Mouse (Mus musculus) spleen, postnatal 36 days (tissue): Measurements from ENCODE around the gene Gtf2f2.

Experiments used
- DNase-seq, 2 experiments: peaks; one replicate each; pipeline ENCODE4 v3.0.0; 2022; ENCODE audit warnings: low spot score in 2 of 2, mixed read lengths in 1 of 2

Gtf2f2 gene

GRCm38 (mm10) chr14:75866706-75867333 lies 143.8 kb downstream of the Gtf2f2 start:
- DNase-seq: no peak

GRCm38 (mm10) chr14:75863549-75864409 lies 146.9 kb downstream of the Gtf2f2 start:
- peak; percentile 9 to 13 for DNase-seq

GRCm38 (mm10) chr14:75862701-75863100 lies 148.0 kb downstream of the Gtf2f2 start:
- no peak for DNase-seq

- no peak for DNase-seq
Observed at GRCm38 (mm10) chr14:75859619-75860018, 151.0 kb downstream of the Gtf2f2 start.

DNA sequence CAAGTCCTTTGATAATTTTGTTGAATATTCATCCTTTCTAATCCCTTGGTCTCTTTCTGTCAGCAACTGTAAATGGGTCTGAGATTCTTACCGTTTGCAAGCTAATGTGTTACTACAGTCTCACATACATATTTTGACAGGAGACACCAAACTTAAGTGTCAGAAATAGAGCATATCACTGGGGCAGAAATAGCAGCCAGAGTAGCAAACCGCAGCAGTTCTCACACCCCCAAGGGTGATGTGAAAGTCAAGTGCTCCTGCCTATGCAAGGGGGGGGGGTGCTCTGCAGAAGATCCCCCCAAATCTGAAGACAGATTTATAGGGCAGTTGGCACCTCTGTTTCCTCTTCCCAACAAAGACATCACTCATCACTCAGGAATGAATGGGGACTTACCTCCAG lies 152.5 kb downstream of the Gtf2f2 start:
- DNase-seq: no peak

GRCm38 (mm10) chr14:75855263-75855992 lies 155.2 kb downstream of the Gtf2f2 start:
- no peak for DNase-seq

DNA sequence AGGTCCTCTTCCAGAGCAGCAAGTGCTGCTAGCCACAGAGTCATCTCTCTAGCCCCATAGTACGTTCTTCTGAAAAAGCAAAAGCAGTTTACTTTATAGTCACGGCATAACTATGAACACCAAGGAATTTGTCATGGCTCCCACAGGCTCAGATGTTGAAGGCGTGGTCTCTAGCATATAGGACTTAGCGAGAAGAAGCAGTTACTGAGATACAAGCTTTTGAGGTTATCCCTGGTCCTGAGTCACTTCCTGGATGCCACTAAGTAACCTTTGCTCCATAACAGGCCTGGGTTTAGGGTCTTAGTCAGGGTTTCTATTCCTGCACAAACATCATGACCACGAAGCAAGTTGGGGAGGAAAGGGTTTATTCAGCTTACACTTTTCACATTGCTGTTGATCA lies 158.6 kb downstream of the Gtf2f2 start:
- no peak for DNase-seq

- DNase-seq: no peak
Observed at GRCm38 (mm10) chr14:75850819-75851218, 159.8 kb downstream of the Gtf2f2 start.

GRCm38 (mm10) chr14:75849842-75850568 lies 160.7 kb downstream of the Gtf2f2 start:
- no peak for DNase-seq

GRCm38 (mm10) chr14:75849236-75849635 lies 161.4 kb downstream of the Gtf2f2 start:
- no peak for DNase-seq

DNA sequence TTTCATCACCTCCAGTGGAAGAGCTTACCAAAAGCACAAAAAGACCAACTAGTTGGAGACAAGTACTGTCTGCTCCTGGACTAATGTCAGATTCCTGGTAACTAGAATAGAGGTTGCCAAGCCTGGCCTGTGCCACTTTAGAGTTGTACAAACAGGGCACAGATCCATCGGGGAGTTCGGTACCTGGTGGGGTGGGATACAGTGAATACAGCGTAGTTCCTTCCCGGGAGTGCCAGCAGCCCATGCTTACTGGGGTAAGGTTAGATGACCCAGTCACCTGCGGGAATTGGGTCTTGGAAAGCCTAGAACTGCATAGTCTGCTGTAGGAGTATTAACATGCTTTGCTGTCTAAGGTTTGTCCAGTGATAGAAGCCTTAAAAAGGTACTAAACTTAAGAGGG lies 162.2 kb downstream of the Gtf2f2 start:
- no peak for DNase-seq

DNA sequence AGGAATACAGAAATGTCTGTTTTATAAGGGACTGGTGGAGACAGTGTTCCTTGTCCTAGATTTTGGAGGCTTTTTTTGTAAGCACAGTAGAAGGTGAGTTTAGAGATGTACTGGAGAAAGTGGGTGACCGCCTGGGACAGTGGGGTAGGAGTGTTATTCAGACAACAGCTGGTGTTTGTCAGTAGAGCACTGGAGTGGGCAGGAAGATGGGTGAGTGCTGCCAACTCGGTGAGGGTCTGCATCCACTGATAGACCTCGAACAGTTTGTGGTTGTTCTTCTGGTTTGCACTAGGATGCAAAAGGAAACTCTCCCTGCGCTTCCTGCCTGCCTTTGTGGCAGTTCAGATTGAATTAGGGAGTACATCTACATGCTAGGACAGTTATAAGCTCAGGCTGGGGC lies 163.0 kb downstream of the Gtf2f2 start:
- DNase-seq: no peak
